Mouse (Mus musculus) forebrain, embryonic 15.5 days (tissue): ENCODE data around the gene Gm572. TPM values are rescaled to one million over a fixed set of nuclear protein-coding genes. Genes with fewer than 3 reads are reported as not detected.

ENCODE experiments used
- ATAC-seq: fragments of 200-750 bp; cut with Nextera tagmentation; replicated peaks from 2 replicates; pipeline ENCODE4 v1.8.0; 2017; ENCODE audit warnings: mild to moderate bottlenecking, moderate TSS enrichment, moderate library complexity
- H3K27ac ChIP-seq: fragments of 300-500 bp; sonication (generic); replicated peaks from 2 replicates; pipeline ENCODE4 v1.5.1; 2015; ENCODE audit warnings: mild to moderate bottlenecking, inconsistent platforms
- H3K27me3 ChIP-seq: fragments of 300-500 bp; sonication (generic); 2 replicates; pipeline ENCODE4 v1.6.1; 2015; ENCODE audit warnings: inconsistent platforms
- H3K36me3 ChIP-seq: fragments of 300-500 bp; sonication (generic); 2 replicates; pipeline ENCODE4 v1.6.1; 2015; ENCODE audit warnings: mild to moderate bottlenecking, inconsistent platforms
- H3K4me1 ChIP-seq: fragments of 300-500 bp; sonication (generic); 2 replicates; pipeline ENCODE4 v1.6.1; 2015; ENCODE audit warnings: inconsistent platforms
- H3K4me2 ChIP-seq: fragments of 300-500 bp; sonication (generic); replicated peaks from 2 replicates; pipeline ENCODE4 v1.6.1; 2015; ENCODE audit warnings: mild to moderate bottlenecking, inconsistent platforms
- H3K4me3 ChIP-seq: fragments of 300-500 bp; sonication (generic); 2 replicates; pipeline ENCODE4 v1.5.1; 2015; ENCODE audit warnings: mild to moderate bottlenecking, inconsistent platforms
- H3K9ac ChIP-seq: fragments of 300-500 bp; sonication (generic); replicated peaks from 2 replicates; pipeline ENCODE4 v1.6.1; 2015; ENCODE audit warnings: mild to moderate bottlenecking, inconsistent platforms
- H3K9me3 ChIP-seq: fragments of 300-500 bp; sonication (generic); 2 replicates; pipeline ENCODE4 v1.6.1; 2016; ENCODE audit warnings: inconsistent platforms
- WGBS: fragments of 180-500 bp; shearing (Covaris S2); methylation state at CpG from one replicate; pipeline ENCODE4 v1.1.7; 2015; ENCODE audit warnings: mixed read lengths; 5-methylcytosine and 5-hydroxymethylcytosine counted together
- polyA plus RNA-seq: library from polyadenylated mRNA; unstranded; fragments of >200 nt; fragmentation: Nextera tagmentation; extraction: Ambion mirVana; gene quantifications from 2 replicates; pipeline ENCODE4 v1.2.1, GENCODE M21; 2015

The Gm572 gene
- polyA plus RNA-seq, 1 experiment from 2014 or later, result not detected

DNA sequence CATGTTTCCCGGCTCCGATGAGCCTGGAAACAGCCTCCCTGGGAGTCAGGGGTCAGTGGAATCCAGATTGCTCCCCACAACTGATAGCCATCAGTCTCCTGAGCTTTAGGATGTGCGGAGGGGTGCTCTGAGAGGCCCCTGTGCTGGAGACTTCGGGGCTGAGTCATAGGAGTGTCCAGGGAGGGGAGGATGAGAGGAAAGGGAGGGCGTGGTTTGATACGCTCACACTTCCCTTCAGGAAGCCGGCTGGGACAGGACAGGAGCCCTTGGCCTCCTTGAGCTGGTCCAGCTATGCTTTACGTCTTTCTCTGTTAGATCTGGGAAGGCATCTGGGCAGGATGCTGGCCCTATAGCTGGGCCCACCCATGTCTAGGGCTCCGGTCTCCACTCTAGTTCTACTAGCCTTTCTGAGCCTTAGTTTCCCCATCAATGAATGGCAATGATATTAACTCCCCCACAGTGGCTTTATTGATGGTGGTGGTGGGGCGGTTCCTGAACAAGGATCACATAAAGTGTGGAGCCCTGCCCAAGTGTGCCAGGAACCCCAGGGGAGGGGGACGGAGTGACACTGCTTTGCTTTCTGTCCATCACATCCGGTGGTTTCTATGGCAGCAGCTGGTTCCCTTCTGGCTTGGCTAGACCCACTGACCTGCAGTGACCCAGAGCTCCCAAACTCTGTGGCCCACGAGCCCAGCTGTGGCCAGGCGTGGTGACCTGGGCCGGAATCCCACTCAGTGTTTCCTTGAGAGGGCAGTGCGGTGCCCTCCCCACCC lies 33.3 kb downstream of the Gm572 start:
- Histone ChIP-seq H3K4me3 (no peak overlapping the region), H3K4me2 (no peak overlapping the region), H3K9ac (no peak overlapping the region), H3K4me1 (peaks cover 5% of the 10 kb centered on the region; the same call in 1 of the 2 replicates), H3K27me3 (no peaks in the 10 kb centered on the region), H3K9me3 (no peaks in the 10 kb centered on the region), H3K27ac (no peak overlapping the region), H3K36me3 (no peaks in the 10 kb centered on the region)
- ATAC-seq, result no peak
- 63% methylated on average over 16 of the region's 16 CpGs for WGBS

DNA sequence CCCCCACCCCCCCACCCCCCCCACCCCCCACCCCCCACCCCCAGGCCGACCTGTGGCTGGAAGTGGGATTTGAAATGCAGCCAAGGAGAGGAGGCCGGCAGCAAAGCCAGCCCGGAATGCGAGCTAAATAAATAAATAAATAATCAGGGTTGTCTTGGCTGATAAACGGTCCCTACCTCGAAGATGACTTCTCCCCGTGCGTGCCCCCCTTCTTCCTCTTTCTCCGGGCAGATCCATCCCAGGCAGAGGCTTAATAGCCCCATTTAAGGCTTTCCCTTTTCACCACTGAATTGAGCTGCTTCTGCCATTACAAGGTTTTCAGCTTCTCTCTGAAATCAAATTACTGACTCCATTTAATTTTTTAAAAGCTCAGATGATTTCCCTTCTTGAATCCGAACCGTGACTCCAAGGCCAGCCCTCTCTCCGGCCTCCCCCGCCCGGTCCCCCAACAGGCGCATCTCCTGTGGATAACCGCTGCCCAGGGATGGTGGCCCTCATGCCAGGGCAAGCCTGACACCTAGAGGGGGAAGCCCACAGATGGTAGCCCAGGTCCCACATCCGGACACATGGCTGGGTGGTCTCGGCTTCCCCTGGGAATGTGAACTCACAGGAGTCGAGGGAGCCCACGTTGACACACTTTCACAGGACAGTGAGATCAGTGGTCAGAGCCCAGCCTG lies 34.0 kb downstream of the Gm572 start:
- H3K4me1 ChIP-seq, result peaks cover 5% of the 10 kb centered on the region; the same call in 1 of the 2 replicates
- H3K9me3 ChIP-seq, result no peaks in the 10 kb centered on the region
- no peak overlapping the region; the same call in 1 of the 2 replicates for H3K27ac ChIP-seq
- H3K9ac ChIP-seq, result no peak overlapping the region
- ATAC-seq, result no peak
- no peak overlapping the region for H3K4me3 ChIP-seq
- H3K27me3 ChIP-seq, result no peaks in the 10 kb centered on the region
- H3K4me2 ChIP-seq, result no peak overlapping the region
- WGBS, result 54% methylated on average over 19 of the region's 20 CpGs
- no peaks in the 10 kb centered on the region for H3K36me3 ChIP-seq

DNA sequence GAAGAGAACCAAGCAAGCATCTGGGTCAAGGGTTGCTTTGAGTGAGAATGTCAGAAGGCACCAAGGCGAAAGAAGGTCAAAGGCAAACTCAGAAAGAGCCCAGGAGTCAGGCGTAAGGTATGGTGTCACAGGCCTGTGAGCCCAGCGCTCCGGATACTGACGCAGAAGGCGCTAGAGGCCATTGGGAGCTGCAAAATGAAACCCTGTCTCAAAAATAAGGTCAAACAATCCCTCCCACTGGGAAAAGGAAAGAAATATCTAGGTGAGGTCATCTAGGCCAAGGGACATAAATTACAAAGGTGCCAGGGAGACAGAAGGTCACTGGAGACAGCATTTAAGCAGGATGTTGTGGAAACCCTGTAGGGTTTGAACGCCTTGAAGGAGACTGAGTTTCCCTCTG lies 35.0 kb downstream of the Gm572 start:
- Histone ChIP-seq H3K4me1 (peaks cover 5% of the 10 kb centered on the region; the same call in 1 of the 2 replicates), H3K36me3 (no peaks in the 10 kb centered on the region), H3K27me3 (no peaks in the 10 kb centered on the region), H3K4me3 (no peak overlapping the region), H3K4me2 (no peak overlapping the region), H3K27ac (no peak overlapping the region), H3K9me3 (no peaks in the 10 kb centered on the region), H3K9ac (no peak overlapping the region)
- ATAC-seq, result no peak
- 95% methylated on average over 7 of the region's 7 CpGs for WGBS

DNA sequence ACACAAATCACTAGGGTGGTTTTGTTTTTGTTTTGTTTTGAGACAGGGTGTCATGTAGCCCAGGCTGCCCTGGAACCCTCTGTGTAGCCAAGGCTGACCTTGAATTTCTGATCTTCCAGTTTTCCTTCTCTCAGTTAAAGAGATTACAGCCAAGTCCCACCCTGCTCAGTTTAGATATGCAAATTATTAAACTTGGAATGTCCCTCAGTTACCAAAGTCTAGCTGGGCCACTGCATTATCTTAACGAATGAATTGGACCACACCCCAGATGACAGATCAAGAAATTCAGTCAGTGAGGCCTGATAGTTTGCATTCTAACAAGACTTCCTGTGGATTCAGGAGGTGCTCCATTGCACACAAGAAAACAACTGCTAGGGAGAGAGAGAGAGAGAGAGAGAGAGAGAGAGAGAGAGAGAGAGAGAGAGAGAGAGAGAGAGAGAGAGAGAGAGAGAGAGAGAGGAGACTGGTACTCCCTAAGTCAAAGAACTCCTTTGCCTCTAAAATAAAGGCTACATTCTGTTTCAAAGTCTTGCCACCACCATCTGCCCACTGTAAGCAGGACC lies 37.5 kb downstream of the Gm572 start:
- Histone ChIP-seq H3K4me3 (no peak overlapping the region), H3K27ac (no peak overlapping the region), H3K27me3 (no peaks in the 10 kb centered on the region), H3K36me3 (no peaks in the 10 kb centered on the region), H3K9me3 (no peaks in the 10 kb centered on the region), H3K4me2 (no peak overlapping the region), H3K9ac (no peak overlapping the region), H3K4me1 (peaks cover 5% of the 10 kb centered on the region; the same call in 1 of the 2 replicates)
- ATAC-seq, result no peak
- WGBS, result 67% methylated on average over 1 of the region's 1 CpGs

DNA sequence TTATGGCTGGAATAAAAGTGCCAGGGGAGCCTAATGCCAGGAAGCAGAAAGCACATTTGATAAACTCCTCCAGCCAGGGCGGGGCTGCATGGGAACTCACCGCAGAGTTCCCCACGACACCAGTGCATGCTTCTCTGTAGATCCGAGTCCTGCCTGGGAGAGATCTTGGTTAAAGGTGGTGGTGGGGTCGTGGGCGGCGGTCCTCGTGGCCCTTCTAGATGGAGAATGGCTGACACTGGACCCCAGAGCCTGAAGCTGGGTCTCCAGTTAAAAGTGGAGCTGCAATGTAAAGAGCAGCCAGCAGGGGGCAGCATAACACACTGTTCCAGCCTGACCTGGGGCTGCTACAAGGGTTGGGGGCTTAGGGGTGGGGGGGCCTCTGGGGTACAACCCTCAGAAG lies 38.3 kb downstream of the Gm572 start:
- no peaks in the 10 kb centered on the region for H3K9me3 ChIP-seq
- no peaks in the 10 kb centered on the region for H3K27me3 ChIP-seq
- no peak overlapping the region for H3K9ac ChIP-seq
- H3K4me2 ChIP-seq, result no peak overlapping the region
- peaks cover 7% of the 10 kb centered on the region for H3K4me1 ChIP-seq
- H3K4me3 ChIP-seq, result no peak overlapping the region
- WGBS, result 30% methylated on average over 8 of the region's 8 CpGs
- no peak for ATAC-seq
- no peak overlapping the region for H3K27ac ChIP-seq
- no peaks in the 10 kb centered on the region for H3K36me3 ChIP-seq

DNA sequence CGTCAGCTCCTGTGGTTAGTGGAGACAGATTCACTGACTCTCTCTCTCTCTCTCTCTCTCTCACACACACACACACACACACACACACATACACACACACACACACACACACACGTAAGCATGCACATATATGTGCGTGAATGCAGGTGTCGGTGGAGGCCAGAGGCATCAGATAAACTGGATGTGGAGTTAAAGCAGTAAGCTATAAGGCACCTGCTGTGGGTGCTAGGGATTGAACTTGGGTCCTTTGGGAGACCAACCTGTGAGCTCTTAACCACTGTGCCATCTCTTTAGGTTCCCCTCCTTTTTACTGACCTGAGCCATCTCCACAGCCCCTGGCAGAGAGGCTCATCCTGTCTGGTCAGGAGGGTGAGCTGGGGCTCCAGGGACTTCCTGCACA lies 39.8 kb downstream of the Gm572 start:
- 82% methylated on average over 4 of the region's 4 CpGs for WGBS
- peaks cover 10% of the 10 kb centered on the region for H3K4me1 ChIP-seq

DNA sequence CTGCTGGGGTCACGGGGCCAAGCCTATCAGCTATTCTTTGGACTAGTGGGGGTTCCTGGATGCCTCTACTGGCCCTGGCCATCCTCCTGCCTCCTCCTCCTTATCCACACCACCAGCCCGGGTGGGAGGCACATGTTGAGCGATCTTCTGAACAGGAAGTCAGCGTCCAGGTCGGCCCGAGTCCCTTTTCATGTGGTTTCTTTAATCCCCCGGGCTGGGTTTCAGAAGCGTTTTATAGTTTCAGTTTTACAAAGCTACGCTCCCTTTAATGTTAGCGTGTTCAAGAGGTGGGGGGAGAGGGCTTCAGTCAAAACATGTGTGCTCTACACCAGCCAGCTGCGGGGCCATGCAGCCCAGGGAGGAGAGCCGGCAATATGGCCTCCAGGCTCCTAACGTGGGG lies 40.4 kb downstream of the Gm572 start:
- Histone ChIP-seq H3K27ac (no peak overlapping the region), H3K4me2 (no peak overlapping the region), H3K9me3 (no peaks in the 10 kb centered on the region), H3K27me3 (no peaks in the 10 kb centered on the region), H3K4me3 (no peak overlapping the region), H3K36me3 (no peaks in the 10 kb centered on the region), H3K9ac (no peak overlapping the region), H3K4me1 (peaks cover 10% of the 10 kb centered on the region)
- no peak for ATAC-seq
- 75% methylated on average over 13 of the region's 13 CpGs for WGBS

More for the DNA sequence above, 39.8 kb downstream of the Gm572 start:
- no peak overlapping the region for H3K27ac ChIP-seq
- no peaks in the 10 kb centered on the region for H3K27me3 ChIP-seq
- H3K9ac ChIP-seq, result no peak overlapping the region
- H3K9me3 ChIP-seq, result no peaks in the 10 kb centered on the region
- no peak overlapping the region for H3K4me3 ChIP-seq
- ATAC-seq, result no peak
- H3K4me2 ChIP-seq, result no peak overlapping the region
- no peaks in the 10 kb centered on the region for H3K36me3 ChIP-seq

DNA sequence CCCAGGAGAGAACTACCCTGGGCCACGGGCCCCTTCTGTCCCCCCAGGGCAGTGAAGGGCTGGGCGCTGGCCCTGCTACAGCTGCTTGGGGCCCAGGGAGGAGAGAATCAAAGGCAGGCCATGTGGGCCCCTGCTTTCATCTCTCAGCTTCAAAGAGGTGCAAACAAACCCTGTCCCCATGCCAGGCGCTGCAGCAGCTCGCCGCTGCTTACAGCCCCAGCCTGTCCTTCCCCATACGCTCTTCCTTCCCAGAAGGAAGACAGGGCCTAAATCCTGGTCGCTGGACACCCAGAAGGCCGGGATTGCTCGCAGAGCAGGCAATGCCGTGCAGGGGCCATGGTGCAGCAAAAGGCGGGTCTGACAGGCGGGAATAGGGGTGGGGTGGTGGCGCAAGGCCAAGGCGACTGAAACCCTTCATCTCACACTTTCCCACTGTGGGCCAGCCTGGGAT lies 43.4 kb downstream of the Gm572 start:
- Histone ChIP-seq H3K4me2 (peak overlapping the region; percentile 19), H3K27me3 (no peaks in the 10 kb centered on the region), H3K9me3 (no peaks in the 10 kb centered on the region), H3K4me1 (peaks cover 10% of the 10 kb centered on the region), H3K4me3 (no peak overlapping the region), H3K36me3 (no peaks in the 10 kb centered on the region), H3K27ac (no peak overlapping the region), H3K9ac (no peak overlapping the region)
- WGBS, result 22% methylated on average over 14 of the region's 14 CpGs
- ATAC-seq, result peak; percentile 51

DNA sequence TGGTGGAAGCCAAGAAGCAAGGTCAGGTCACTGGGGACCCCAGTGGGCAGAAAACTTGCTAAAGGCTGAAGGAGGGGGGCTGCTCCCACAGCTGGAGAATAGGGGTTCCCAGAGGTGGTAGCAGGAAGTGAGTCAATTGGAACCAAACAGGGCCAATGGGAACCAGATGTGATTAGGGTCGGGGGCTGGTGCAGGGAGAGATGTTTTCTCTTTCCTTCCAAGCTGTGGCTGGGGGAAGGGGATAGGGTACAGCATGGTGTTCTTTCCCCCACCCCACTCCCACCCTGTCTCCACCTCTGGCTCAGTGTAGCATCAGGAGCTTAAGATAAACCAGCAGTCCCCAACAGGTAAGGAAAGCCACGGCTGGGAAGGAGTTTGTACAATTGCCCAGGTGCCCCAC lies 45.0 kb downstream of the Gm572 start:
- no peak overlapping the region for H3K27ac ChIP-seq
- no peaks in the 10 kb centered on the region for H3K36me3 ChIP-seq
- no peak for ATAC-seq
- no peak overlapping the region for H3K4me2 ChIP-seq
- WGBS, result 71% methylated on average over 2 of the region's 2 CpGs
- no peak overlapping the region for H3K9ac ChIP-seq
- no peak overlapping the region for H3K4me3 ChIP-seq
- no peaks in the 10 kb centered on the region for H3K9me3 ChIP-seq
- H3K27me3 ChIP-seq, result no peaks in the 10 kb centered on the region
- peaks cover 10% of the 10 kb centered on the region for H3K4me1 ChIP-seq

DNA sequence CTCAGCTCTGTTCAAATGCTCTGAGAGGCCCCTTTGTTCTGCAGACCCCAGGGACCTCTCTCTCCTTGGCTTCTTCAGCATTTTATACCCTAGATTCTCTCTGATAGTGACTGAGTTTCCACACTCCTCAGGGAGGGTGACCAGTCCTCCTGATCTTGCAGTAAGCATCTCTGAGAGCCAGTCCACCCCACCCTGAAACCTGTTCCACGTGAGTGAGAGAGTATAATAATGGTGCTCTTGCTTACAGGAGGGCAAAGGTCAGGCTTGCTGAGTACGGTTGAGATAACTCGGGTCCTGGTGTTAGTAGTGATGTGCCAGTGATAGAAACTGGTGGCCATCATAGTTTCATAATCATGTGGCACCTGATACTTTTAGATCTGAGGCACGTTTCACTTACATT lies 48.1 kb downstream of the Gm572 start:
- Histone ChIP-seq H3K4me3 (no peak overlapping the region), H3K27me3 (no peaks in the 10 kb centered on the region), H3K27ac (no peak overlapping the region), H3K9me3 (no peaks in the 10 kb centered on the region), H3K9ac (no peak overlapping the region), H3K36me3 (no peaks in the 10 kb centered on the region), H3K4me2 (no peak overlapping the region), H3K4me1 (peaks cover 9% of the 10 kb centered on the region)
- ATAC-seq, result no peak
- 81% methylated on average over 4 of the region's 4 CpGs for WGBS

DNA sequence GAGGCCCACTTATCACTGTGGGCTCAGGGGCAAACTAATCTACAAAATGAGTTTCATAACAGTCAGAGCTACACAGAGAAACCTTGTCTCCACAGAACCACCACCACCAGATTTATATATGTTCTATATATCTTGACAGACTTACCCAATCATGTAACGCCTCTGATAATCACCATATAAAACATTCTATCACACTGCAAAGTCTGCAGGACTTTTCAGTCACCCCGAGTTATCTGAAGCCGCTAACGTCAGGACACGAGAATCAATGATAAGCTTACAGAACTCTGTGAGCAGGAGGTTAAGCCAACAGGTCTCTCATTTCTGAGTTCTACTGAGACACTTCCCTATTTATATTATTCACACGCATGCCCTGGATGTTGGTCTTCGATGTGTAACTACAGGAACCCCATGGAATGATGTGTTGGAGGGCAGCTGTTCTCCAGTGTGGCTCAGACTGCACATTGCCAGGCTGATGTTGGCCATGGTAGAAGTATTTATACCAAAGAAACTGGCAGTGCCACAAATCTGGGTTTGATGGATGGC lies 50.4 kb downstream of the Gm572 start:
- H3K4me1 ChIP-seq, result no peaks in the 10 kb centered on the region

DNA sequence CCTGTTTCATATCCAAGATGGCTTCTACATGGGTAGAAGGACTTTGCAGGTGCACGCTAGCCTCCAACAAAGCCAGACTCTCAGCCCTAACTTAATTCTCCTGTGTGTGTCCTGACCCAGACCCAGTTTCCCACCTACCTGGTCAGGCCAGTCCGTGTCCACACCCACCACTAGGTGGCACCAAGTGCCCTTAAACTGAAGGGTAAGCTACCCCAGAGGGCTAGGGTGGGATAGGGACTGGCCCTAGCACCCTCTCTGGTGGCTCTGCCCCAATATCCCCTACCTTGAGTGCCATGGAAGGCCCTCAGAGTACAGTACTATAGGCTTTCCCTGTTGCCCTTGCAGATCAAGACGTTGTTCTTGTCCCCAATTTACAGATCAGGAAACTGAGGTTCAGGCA lies 61.6 kb downstream of the Gm572 start:
- H3K9ac ChIP-seq, result no peak overlapping the region
- WGBS, result 44% methylated on average over 3 of the region's 3 CpGs
- no peaks in the 10 kb centered on the region for H3K36me3 ChIP-seq
- H3K27me3 ChIP-seq, result no peaks in the 10 kb centered on the region
- ATAC-seq, result peak; percentile 16; the same call in 1 of the 2 replicates
- H3K9me3 ChIP-seq, result no peaks in the 10 kb centered on the region
- H3K27ac ChIP-seq, result no peak overlapping the region
- H3K4me3 ChIP-seq, result no peak overlapping the region
- 0 out of 2 replicates have a peak, but pooled peaks cover 4% of the 10 kb centered on the region for H3K4me1 ChIP-seq
- H3K4me2 ChIP-seq, result no peak overlapping the region

More for the DNA sequence above, 50.4 kb downstream of the Gm572 start:
- Histone ChIP-seq H3K27me3 (no peaks in the 10 kb centered on the region), H3K4me2 (no peak overlapping the region), H3K27ac (no peak overlapping the region), H3K36me3 (no peaks in the 10 kb centered on the region), H3K4me3 (no peak overlapping the region), H3K9ac (no peak overlapping the region), H3K9me3 (no peaks in the 10 kb centered on the region)
- 91% methylated on average over 7 of the region's 7 CpGs for WGBS
- no peak for ATAC-seq
